Mouse (Mus musculus): ENCODE data around the gene Mapkap1.

DNA sequence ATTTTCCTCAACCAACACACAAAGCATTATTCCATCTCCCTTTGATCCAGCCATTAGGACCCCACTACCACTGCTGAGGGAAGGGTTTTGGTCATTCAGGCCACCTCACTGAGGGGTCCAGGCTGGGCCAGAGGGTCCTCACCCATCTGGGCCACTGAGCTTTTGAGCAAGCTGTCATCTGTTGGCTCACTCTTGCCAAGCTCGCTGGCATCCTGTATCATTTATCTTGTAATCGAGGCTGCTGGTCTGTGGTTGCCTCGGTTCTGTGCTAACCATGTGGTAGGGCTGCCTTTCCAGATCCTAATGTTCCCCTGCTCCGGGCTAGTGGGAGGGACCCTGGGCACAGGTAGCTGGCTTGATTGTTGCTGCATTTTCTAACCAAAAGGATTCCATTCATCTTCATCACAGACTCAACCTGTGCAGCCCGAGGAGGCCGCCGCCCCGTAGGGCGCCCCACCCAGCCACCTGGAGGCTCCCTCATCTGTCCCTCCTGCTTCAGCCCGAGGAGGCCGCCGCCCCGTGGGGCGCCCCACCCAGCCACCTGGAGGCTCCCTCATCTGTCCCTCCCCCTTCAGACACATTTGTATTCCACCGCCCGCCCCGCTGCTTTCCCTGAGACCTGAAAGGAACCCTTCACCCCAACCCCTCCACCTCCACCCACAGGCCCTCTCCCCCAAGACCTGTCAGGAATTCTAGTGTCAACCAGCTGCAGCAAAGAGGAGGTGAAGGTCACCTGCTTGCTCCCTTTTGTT is 262.0 kb downstream of the Mapkap1 start:
- TF ChIP-seq CTCF (IDR thresholded peaks at IDR 0.05; ENCODE audit: low read depth, low read length) (no peak), GATA1 (IDR thresholded peaks at IDR 0.05; ENCODE audit: borderline replicate concordance, low read length) (no peak), TAL1 (conservative IDR thresholded peaks at IDR 0.05; ENCODE audit: low read depth, low read length) (no peak), POLR2AphosphoS5 (IDR thresholded peaks at IDR 0.05; ENCODE audit: insufficient replicate concordance, low read depth, low read length) (no peak), GATA2 (IDR thresholded peaks at IDR 0.05; ENCODE audit: borderline replicate concordance, low read depth, low read length) (no peak)

Measured in G1E (cell line).